Mouse (Mus musculus) lung, adult 2 months (tissue): ENCODE measurements at regions not wholly inside any gene's neighbourhood (a gene's known extent, or its start where the extent isn't known, plus 50 kb on each side); places are given as distances from the start of the nearest gene placed in this dataset.

Source experiments
- CTCF ChIP-seq: fragments of 200-500 bp; IDR thresholded peaks from 2 replicates; pipeline ENCODE4 v1.5.1; 2011; ENCODE audit warnings: mild to moderate bottlenecking, low read length, control low read depth; ENCODE audit not compliant: insufficient read depth
- POLR2A ChIP-seq: fragments of 200-500 bp; IDR thresholded peaks from 2 replicates; pipeline ENCODE4 v1.6.1; 2011; ENCODE audit warnings: low read depth, mild to moderate bottlenecking, control low read depth, low read length, borderline replicate concordance; ENCODE audit errors: extremely low read depth

GRCm38 (mm10) chr4:105575550-105575949 lies 214.1 kb upstream of the Gm12728 start:
- no peak for TF ChIP-seq CTCF
- TF ChIP-seq POLR2A, result no peak
